Mouse (Mus musculus): Measurements from ENCODE around the gene Evi2b.

The Evi2b gene

GRCm38 (mm10) chr11:79520772-79521171 is 2.8 kb downstream of the Evi2b start:
- no peak for DNase-seq

DNA sequence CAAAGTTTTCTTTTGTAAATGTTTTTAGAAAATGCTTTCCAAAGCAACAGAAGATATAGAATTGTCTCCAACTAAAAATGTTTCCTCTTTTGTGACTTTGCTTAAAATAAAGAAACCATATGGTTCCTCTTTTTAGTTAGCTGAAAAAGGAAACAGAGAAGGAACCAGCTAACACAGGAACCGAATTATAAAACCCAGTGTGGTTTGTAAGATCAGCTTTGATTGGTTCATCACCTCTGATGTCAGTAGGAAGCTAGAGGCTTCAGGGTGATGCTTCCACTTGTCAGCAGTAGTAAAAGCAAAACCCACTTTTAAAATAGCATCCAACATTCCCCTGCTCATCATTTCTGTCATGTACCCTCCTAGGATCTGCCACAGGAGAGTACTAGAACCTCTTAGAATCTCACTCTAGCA is 3.7 kb downstream of the Evi2b start:
- no peak for DNase-seq

GRCm38 (mm10) chr11:79519299-79519698 is 4.3 kb downstream of the Evi2b start:
- no peak for DNase-seq

- no peak for DNase-seq
These were observed 7.8 kb downstream of the Evi2b start for GRCm38 (mm10) chr11:79515798-79516197.

- no peak for DNase-seq
These were observed 8.2 kb downstream of the Evi2b start for GRCm38 (mm10) chr11:79515331-79515730.

- no peak for DNase-seq
These were observed 11.6 kb downstream of the Evi2b start for GRCm38 (mm10) chr11:79511970-79512369.

- DNase-seq, result no peak
These were observed 19.1 kb downstream of the Evi2b start for GRCm38 (mm10) chr11:79504506-79504905.

DNA sequence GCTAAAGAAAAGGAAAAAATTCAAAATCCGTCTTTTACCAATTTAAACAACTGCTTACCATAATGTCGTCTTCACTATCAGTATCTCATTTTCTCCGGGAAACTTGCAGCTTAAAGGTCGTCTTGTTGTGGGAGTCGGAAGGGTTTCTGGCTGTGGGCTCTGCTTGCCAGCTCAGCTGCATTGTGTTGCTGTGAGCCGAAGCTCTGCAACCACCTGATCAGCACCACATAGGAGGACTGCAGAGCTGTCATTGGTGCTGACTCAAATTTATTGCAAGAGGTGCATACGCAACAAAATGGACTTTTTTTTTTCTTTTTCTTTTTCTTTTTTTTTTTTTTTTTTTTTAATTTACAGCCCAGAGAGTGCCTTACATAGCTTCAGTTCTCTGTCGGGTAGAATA is 19.7 kb downstream of the Evi2b start, which contains the start of gene Omg:
Omg (minus strand) TSS at position 240 of the 400 bp plus-strand sequence.
- DNase-seq, result no peak

- DNase-seq, result no peak
These were observed 20.6 kb downstream of the Evi2b start for GRCm38 (mm10) chr11:79502917-79503316.

DNA sequence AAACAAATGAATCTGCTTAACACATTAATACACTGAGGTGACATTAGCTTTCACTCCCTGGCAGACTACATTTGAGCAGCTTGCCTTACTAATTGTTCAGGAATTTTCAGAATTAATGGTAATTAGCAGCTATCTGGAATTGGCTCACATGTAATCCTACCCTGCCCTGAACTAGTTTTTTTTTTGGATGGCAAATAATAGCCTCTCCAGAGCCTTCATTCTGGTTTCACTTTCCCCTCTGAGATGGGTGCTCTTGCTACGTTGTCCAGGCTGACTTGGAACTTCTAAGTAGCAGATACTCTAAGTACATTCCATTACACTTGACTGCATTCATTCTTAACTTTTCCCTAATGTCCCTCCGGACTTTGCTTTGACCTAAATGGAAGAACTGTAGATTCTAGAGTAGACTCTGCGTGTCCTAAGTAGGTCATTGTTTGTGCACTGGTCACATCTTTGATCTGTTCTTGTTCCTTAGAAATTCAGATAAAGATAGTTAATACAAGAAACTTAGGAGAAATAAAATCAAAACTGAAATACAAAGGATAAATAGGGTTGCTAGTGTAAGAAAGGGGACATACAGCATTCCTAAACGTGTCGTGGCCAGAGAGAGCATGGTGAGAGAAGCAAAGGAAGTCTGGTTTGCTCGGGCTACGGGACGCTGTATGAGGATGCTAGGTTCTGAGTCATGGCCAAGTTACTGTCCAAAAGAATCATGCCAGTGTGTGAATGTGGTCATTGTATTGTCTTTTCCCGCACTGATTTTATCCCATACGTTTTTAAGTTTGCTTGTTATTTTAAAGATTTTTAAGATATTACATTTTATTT is 28.4 kb downstream of the Evi2b start:
- DNase-seq, result no peak

DNA sequence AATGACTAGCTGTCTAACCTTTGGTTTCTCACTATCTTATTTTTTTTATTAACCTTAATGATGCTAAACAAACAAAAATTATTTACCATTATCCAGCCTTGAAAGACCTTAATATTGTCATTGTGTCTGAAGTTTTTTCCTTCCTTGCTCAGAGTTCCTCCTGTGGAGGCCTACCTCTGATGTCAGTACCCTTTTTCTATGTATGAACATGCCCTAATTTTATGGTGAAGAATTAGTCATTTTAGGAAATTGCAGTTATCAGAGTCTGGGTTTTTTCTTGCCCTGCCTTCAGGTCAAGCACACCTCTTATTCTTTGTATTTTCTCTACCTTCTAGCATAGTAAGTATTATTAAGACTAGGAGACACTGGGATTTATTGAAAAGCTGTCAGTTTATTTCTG is 38.8 kb downstream of the Evi2b start:
- no peak for DNase-seq

DNA sequence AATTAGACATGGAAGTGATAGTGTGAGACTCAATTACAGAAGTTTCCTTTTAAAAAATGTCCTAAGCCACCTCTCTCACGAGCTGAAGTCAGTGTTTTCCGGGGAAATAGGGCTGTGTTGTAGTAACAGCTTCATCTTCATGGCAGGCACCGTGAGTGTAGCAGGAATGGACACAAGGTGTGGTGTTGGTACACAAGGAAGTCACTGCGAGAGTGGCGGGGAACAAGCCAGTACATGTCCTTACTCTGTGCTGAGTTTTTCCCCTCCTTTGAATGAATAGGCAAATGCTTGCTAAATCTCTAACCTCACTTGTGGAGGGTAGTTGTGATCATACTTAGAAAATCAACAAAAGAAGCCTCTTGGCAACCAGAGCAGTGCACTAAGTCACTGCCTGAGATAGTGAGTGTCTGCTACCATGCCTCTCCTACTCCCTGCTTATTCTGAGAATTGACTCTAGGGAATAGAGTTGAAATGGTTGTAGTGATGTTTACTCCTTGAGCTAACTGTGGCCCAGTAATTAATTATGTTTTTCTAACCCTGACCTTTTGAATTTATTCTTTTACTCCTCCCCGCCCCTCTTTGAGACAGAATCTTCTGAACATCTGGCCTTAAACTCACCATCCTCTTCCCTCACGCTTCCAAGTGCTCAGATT is 39.6 kb downstream of the Evi2b start:
- no peak for DNase-seq

DNA sequence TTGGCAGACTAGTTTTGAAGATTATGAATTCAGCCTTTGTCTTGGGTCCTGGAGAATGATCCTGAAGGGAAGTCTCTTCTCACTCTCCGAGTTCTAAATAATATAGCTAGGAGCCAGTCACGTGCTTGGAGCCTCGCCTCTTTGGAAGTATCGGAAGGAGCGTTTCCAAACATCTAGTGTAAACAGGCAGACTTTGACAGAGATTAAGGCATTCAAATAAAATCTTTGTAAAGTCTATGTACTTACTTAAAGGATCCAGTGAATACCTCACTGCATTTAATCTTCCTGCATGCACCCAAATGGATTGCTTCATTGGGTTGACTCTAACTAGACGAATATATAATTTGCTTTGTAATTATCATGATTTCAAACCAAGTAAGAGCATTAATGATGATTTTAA is 40.2 kb downstream of the Evi2b start:
- DNase-seq, result no peak

- DNase-seq, result no peak
These were observed 55.5 kb downstream of the Evi2b start for GRCm38 (mm10) chr11:79468097-79468496.
